Mouse (Mus musculus) midbrain, embryonic 13.5 days (tissue): ENCODE results near the gene Prpf8. TPM values are rescaled to one million over a fixed set of nuclear protein-coding genes. Genes with fewer than 3 reads are reported as not detected.
A peak's percentile ranks its signal among the peaks of the same experiment; 100 is the strongest.
"Not testable (repeated sequence)": the region's sequence is repeated elsewhere in the genome, so short reads cannot be mapped to it uniquely, and the experiment has no call there.

Experiments used
- ATAC-seq: fragments of 200-750 bp; cut with Nextera tagmentation; 2 replicates; pipeline ENCODE4 v1.8.0; 2017; ENCODE audit warnings: mild to moderate bottlenecking, moderate TSS enrichment, moderate library complexity
- H3K27ac ChIP-seq: fragments of 300-500 bp; sonication (generic); 2 replicates; pipeline ENCODE4 v1.5.1; 2015; ENCODE audit warnings: inconsistent platforms, mild to moderate bottlenecking, moderate library complexity
- H3K27me3 ChIP-seq: fragments of 300-500 bp; sonication (generic); 2 replicates; pipeline ENCODE4 v1.6.1; 2015; ENCODE audit warnings: mild to moderate bottlenecking, inconsistent platforms
- H3K36me3 ChIP-seq: fragments of 300-500 bp; sonication (generic); 2 replicates; pipeline ENCODE4 v1.6.1; 2015; ENCODE audit warnings: mild to moderate bottlenecking, inconsistent platforms
- H3K4me1 ChIP-seq: fragments of 300-500 bp; sonication (generic); replicated peaks from 2 replicates; pipeline ENCODE4 v1.6.1; 2015; ENCODE audit warnings: inconsistent platforms
- H3K4me2 ChIP-seq: fragments of 300-500 bp; sonication (generic); replicated peaks from 2 replicates; pipeline ENCODE4 v1.6.1; 2015; ENCODE audit warnings: moderate library complexity, mild to moderate bottlenecking, inconsistent platforms
- H3K4me3 ChIP-seq: fragments of 300-500 bp; sonication (generic); replicated peaks from 2 replicates; pipeline ENCODE4 v1.5.1; 2015; ENCODE audit warnings: mild to moderate bottlenecking, inconsistent platforms
- H3K9ac ChIP-seq: fragments of 300-500 bp; sonication (generic); replicated peaks from 2 replicates; pipeline ENCODE4 v1.6.1; 2015; ENCODE audit warnings: mild to moderate bottlenecking, inconsistent platforms
- H3K9me3 ChIP-seq: fragments of 300-500 bp; sonication (generic); 2 replicates; pipeline ENCODE4 v1.6.1; 2016; ENCODE audit warnings: mild to moderate bottlenecking, inconsistent platforms
- WGBS: fragments of 180-500 bp; shearing (Covaris S2); methylation state at CpG from one replicate; pipeline ENCODE4 v1.1.7; 2015; 5-methylcytosine and 5-hydroxymethylcytosine counted together
- microRNA counts: library from miRNA; unstranded; fragments of <30 nt; microRNA quantifications from one replicate; lab custom pipeline; 2016
- microRNA-seq: library from miRNA; unstranded; fragments of <30 nt; microRNA quantifications from one replicate; pipeline ENCODE4, GENCODE M21; 2016
- polyA plus RNA-seq: library from polyadenylated mRNA; unstranded; fragments of >200 nt; fragmentation: Nextera tagmentation; extraction: Ambion mirVana; gene quantifications from 2 replicates; pipeline ENCODE4 v1.2.1, GENCODE M21; 2015

Gene Prpf8
- polyA plus RNA-seq, 1 experiment from 2014 or later, result 61.8 TPM

- H3K9me3 ChIP-seq, ATAC-seq, H3K27ac ChIP-seq, H3K9ac ChIP-seq, H3K4me2 ChIP-seq, H3K27me3 ChIP-seq, H3K4me3 ChIP-seq: not testable (repeated sequence)
- WGBS, result 95% methylated on average over 6 of the region's 6 CpGs
- Histone ChIP-seq H3K36me3 (peaks cover 27% of the 10 kb centered on the region), H3K4me1 (peaks cover 16% of the 10 kb centered on the region)
These were observed 69.4 kb downstream of the Prpf8 start for GRCm38 (mm10) chr11:75556006-75556405.

GRCm38 (mm10) chr11:75557142-75557541 lies 70.5 kb downstream of the Prpf8 start:
- Histone ChIP-seq H3K9me3 (no peaks in the 10 kb centered on the region), H3K4me1 (peaks cover 5% of the 10 kb centered on the region), H3K4me2 (no peak overlapping the region), H3K9ac (no peak overlapping the region), H3K36me3 (peaks cover 37% of the 10 kb centered on the region), H3K27ac (no peak overlapping the region), H3K27me3 (no peaks in the 10 kb centered on the region), H3K4me3 (no peak overlapping the region)
- WGBS, result 74% methylated on average over 6 of the region's 6 CpGs
- ATAC-seq, result no peak

GRCm38 (mm10) chr11:75558101-75558500 lies 71.5 kb downstream of the Prpf8 start:
- H3K36me3 ChIP-seq, result peaks cover 46% of the 10 kb centered on the region
- no peaks in the 10 kb centered on the region for H3K27me3 ChIP-seq
- H3K9ac ChIP-seq, result no peak overlapping the region
- WGBS, result 92% methylated on average over 1 of the region's 1 CpGs
- H3K4me1 ChIP-seq, result no peaks in the 10 kb centered on the region
- no peak for ATAC-seq
- no peaks in the 10 kb centered on the region for H3K9me3 ChIP-seq
- no peak overlapping the region for H3K4me3 ChIP-seq
- no peak overlapping the region for H3K4me2 ChIP-seq
- no peak overlapping the region for H3K27ac ChIP-seq

MicroRNAs encoded within 50 kb of the gene (microRNA counts, 519-probe panel; counts per million panel counts)
- microRNA mmu-miR-22 (lab: Ali Mortazavi, UCI), result 5,647 counts per million, percentile 92 among the panel's probes with 10 or more counts

Small RNA genes lying within 50 kb of the gene (microRNA-seq; reads per million reads assigned to microRNA genes)
- gene Mir22, result 3,216 reads per million, percentile 87 among the genes with 10 or more reads in this experiment
- not detected for gene Mir3971

Other genes with a start within 250 kb of the Prpf8 start
- 69.1 and 70.6 TPM in 2 replicates for gene Rpa1, start 138.5 kb upstream of the Prpf8 start, polyA plus RNA-seq
- gene Smyd4, start 138.4 kb upstream of the Prpf8 start, polyA plus RNA-seq, result 15.3 and 15.5 TPM in 2 replicates
- gene Serpinf1, start 64.1 kb upstream of the Prpf8 start, polyA plus RNA-seq, result 27.5 and 31.5 TPM in 2 replicates
- 0.07 TPM in 1 of 2 replicates, not detected in the other for gene Serpinf2, start 47.2 kb upstream of the Prpf8 start, polyA plus RNA-seq
- 6.8 and 8.1 TPM in 2 replicates for gene Wdr81, start 32.1 kb upstream of the Prpf8 start, polyA plus RNA-seq
- gene Tlcd2, start 25.1 kb upstream of the Prpf8 start, polyA plus RNA-seq, result 2.0 and 2.5 TPM in 2 replicates
- gene Rilp, start 23.3 kb downstream of the Prpf8 start, polyA plus RNA-seq, result 0.97 and 1.2 TPM in 2 replicates
- 3.4 and 3.5 TPM in 2 replicates for gene Scarf1, start 26.7 kb downstream of the Prpf8 start, polyA plus RNA-seq
- gene Slc43a2, start 44.9 kb downstream of the Prpf8 start, polyA plus RNA-seq, result 16.4 and 17.3 TPM in 2 replicates
- 77.8 and 99.2 TPM in 2 replicates for gene Pitpna, start 101.3 kb downstream of the Prpf8 start, polyA plus RNA-seq
- 41.9 and 43.4 TPM in 2 replicates for gene Inpp5k, start 144.2 kb downstream of the Prpf8 start, polyA plus RNA-seq
- gene Myo1c, start 163.7 kb downstream of the Prpf8 start, polyA plus RNA-seq, result 6.5 and 7.6 TPM in 2 replicates
- 129 and 130 TPM in 2 replicates for gene Crk, start 192.4 kb downstream of the Prpf8 start, polyA plus RNA-seq
- 1,420 and 1,493 TPM in 2 replicates for gene Ywhae, start 246.1 kb downstream of the Prpf8 start, polyA plus RNA-seq